Mouse (Mus musculus) olfactory bulb, adult 2 months (tissue): ENCODE data around the gene Casc3. TPM values are rescaled to one million over a fixed set of nuclear protein-coding genes. Genes with fewer than 3 reads are reported as not detected.

ENCODE experiments used
- H3K27ac ChIP-seq: fragments of 200-500 bp; 2 replicates; pipeline ENCODE4 v1.5.1; 2012; ENCODE audit warnings: low read depth, low read length; ENCODE audit not compliant: insufficient read depth
- H3K4me1 ChIP-seq: fragments of 200-500 bp; 2 replicates; pipeline ENCODE4 v1.6.1; 2012; ENCODE audit warnings: low read length; ENCODE audit not compliant: control insufficient read depth, insufficient read depth
- H3K4me3 ChIP-seq: fragments of 200-500 bp; 2 replicates; pipeline ENCODE4 v1.5.1; 2012; ENCODE audit warnings: mild to moderate bottlenecking, low read depth, low read length, moderate library complexity; ENCODE audit not compliant: insufficient read depth
- CTCF ChIP-seq: fragments of 200-500 bp; IDR thresholded peaks from 2 replicates; pipeline ENCODE4 v1.5.1; 2012; ENCODE audit warnings: low read depth, mild to moderate bottlenecking, low read length, moderate library complexity; ENCODE audit not compliant: insufficient read depth
- POLR2A ChIP-seq: fragments of 200-500 bp; IDR thresholded peaks from 2 replicates; pipeline ENCODE4 v1.6.1; 2012; ENCODE audit warnings: mild to moderate bottlenecking, low read depth, low read length, moderate library complexity; ENCODE audit not compliant: insufficient read depth
- WGBS: fragments of 180-500 bp; shearing (Covaris S2); methylation state at CpG from one replicate; pipeline ENCODE4 v1.1.7; 2018; 5-methylcytosine and 5-hydroxymethylcytosine counted together
- polyA plus RNA-seq: library from polyadenylated mRNA; stranded (reverse); fragments of >200 nt; gene quantifications from 2 replicates; pipeline ENCODE4 v1.2.4, GENCODE M21; 2012; ENCODE audit warnings: low replicate concordance; ENCODE audit not compliant: missing spikeins, insufficient read depth, insufficient read length

Casc3 gene
- polyA plus RNA-seq, 1 experiment: not detected

DNA sequence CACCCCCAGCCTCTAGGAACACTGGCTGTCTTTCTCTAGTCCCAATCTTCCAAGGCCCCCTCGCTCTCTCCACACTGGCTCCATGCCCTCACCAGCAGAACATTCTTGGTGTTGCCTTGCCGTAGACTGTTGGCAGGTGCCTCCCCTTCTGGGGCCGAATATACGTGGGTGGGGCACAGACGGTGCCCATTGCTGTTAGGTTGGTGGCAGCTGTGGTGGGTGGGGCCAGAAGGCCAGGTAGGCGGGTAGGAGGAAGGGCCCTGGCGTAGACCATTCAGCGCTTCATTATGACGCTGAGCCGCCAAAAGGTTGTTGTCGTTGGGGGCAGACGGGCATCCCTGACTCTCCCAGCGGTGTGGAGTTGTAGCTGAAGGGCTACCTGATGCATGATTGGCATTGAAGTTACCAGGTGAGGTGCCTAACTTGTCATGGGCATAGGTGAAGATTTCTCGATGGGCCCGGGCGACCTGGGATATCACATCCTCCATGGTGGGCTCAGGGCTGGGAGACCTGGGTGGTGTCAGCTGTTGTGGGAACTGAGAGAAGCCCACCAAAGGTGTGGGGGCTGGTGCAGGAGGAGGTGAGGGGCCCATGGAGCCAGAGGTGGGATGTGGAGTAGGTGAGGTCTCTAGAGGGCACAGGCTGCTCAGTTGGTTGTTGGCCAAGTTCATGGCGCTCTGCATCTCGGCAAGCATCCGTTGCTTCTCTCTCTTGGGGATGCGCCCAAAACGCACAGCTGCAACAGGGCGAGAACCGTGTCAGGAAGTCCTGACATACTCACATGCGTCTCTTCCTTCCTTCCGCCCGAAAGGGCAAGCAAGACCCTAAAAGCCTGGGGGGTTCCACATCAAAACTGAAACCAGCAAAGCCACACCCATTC lies 34.4 kb upstream of the Casc3 start:
- Histone ChIP-seq H3K4me1 (peaks cover 63% of the 10 kb centered on the region), H3K27ac (peak overlapping the region; percentile 1; the same call in 1 of the 2 replicates), H3K4me3 (no peak overlapping the region)
- TF ChIP-seq CTCF (no peak), POLR2A (no peak)
- WGBS: 47% methylated on average over 26 of the region's 26 CpGs

DNA sequence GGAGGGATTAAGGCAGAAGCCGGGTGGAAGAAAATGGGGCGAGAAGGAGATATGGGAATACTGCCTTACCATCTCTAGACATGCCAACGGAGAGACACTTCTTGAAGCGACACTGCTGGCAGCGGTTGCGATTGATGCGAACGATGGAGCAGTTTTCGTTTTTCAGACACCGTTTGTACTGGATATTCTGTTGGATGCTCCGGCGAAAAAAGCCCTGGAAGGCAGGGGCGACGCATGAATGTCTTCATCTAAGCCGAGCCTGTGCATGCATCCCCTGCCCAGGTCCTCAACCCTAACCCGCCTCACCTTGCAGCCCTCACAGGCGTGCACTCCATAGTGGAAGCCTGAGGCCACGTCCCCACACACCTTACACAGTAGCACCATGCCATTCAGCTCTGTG lies 33.6 kb upstream of the Casc3 start:
- Histone ChIP-seq H3K4me1 (peaks cover 61% of the 10 kb centered on the region), H3K4me3 (peak overlapping the region; percentile 6; the same call in 1 of the 2 replicates), H3K27ac (no peak overlapping the region)
- 75% methylated on average over 18 of the region's 18 CpGs for WGBS
- no peak for TF ChIP-seq CTCF

- peak overlapping the region; percentile 64 for H3K4me3 ChIP-seq
- WGBS: 50% methylated on average over 11 of the region's 11 CpGs
- H3K4me1 ChIP-seq: peaks cover 59% of the 10 kb centered on the region
- peak overlapping the region; percentile 81; the same call in 1 of the 2 replicates for H3K27ac ChIP-seq
- TF ChIP-seq POLR2A: no peak
- no peak for TF ChIP-seq CTCF
Observed at GRCm38 (mm10) chr11:98771844-98772525, 32.7 kb upstream of the Casc3 start.

- Histone ChIP-seq H3K4me1 (peaks cover 57% of the 10 kb centered on the region), H3K27ac (peak overlapping the region; percentile 81), H3K4me3 (peak overlapping the region; percentile 64)
- WGBS: 12% methylated on average over 8 of the region's 8 CpGs
- TF ChIP-seq CTCF: no peak
- no peak for TF ChIP-seq POLR2A
Observed at GRCm38 (mm10) chr11:98772667-98773171, 32.0 kb upstream of the Casc3 start.

- Histone ChIP-seq H3K27ac (peak overlapping the region; percentile 93), H3K4me1 (peaks cover 50% of the 10 kb centered on the region), H3K4me3 (peak overlapping the region; percentile 60)
- TF ChIP-seq POLR2A: no peak; the same call in 1 of the 2 replicates
- no peak for TF ChIP-seq CTCF
- 0% methylated on average over 37 of the region's 37 CpGs for WGBS
Observed at GRCm38 (mm10) chr11:98773635-98774295, 30.9 kb upstream of the Casc3 start.

GRCm38 (mm10) chr11:98774582-98775347 lies 29.9 kb upstream of the Casc3 start, which contains the start of gene Nr1d1:
Gene Nr1d1, minus strand, starts transcription at chr11:98775333.
- WGBS: under 1% methylated on average over 22 of the region's 22 CpGs
- H3K4me3 ChIP-seq: peak within 1 kb of the TSS; percentile 60
- no peak for TF ChIP-seq CTCF
- TF ChIP-seq POLR2A: peak; percentile 62; the same call in 1 of the 2 replicates
- peaks cover 40% of the 10 kb centered on the region for H3K4me1 ChIP-seq
- H3K27ac ChIP-seq: peak within 1 kb of the TSS; percentile 93

DNA sequence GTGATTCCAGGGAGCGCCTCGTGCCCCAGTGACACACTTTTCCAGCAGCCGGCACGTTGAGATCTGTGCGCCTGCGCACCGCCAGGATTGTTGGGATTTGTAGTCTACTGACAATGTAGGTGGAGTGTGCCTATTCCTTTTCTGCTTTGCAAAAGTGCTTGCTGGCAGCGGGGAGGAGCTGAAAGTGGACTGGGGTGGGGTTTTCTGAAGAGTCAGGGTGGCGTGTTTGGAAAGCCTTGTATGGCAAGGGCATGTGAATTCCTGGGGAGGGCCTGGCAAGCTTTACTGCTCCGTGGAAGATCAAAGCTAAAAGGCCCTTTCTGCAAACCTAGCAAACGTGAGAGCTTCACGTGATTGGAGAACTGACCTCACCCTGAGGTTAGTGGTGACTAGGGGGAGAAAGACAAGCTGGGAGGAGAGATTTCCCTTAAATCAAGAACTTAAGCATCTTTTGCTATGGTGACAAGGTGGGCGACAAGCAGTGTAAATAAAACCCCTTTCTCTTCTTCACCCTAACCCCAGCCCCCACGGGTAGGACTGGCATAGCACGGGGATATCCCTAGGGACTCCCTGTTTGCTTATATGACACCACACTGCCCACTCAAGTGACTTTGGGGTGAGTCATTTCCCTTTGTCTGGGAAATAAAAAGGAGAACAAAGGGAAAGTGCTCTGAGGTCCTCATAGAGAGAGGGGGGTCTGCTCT lies 29.2 kb upstream of the Casc3 start:
- Histone ChIP-seq H3K4me3 (peak overlapping the region; percentile 60), H3K4me1 (peaks cover 35% of the 10 kb centered on the region), H3K27ac (peak overlapping the region; percentile 38; the same call in 1 of the 2 replicates)
- WGBS: 5% methylated on average over 15 of the region's 15 CpGs
- TF ChIP-seq POLR2A (no peak), CTCF (no peak)
